Mouse (Mus musculus) CD8-positive naive resting alpha-beta T cell, adult 2 months (primary cell): ENCODE data around the gene Mlycd.

Source experiments
- DNase-seq, 2 experiments: peaks; one replicate each; pipeline ENCODE4 v3.0.0; 2022; ENCODE audit warnings: low read depth in 2 of 2, low spot score in 2 of 2

The Mlycd gene

GRCm38 (mm10) chr8:119459724-119460123 lies 65.0 kb downstream of the Mlycd start:
- no peak for DNase-seq
